In genomic region chr2:91749811-91750261, GRCm38 (mm10) we compare ENCODE assay signal across 12 mouse cellular contexts. TPM values are rescaled to one million over a fixed set of nuclear protein-coding genes. Genes with fewer than 3 reads are reported as not detected.
A peak's percentile ranks its signal among the peaks of the same experiment; 100 is the strongest.
DNase-seq lines count a peak whose midpoint lies in the region; ATAC-seq and TF ChIP-seq lines count a peak whose summit lies in the region.
"Had no signal": no experiment of that assay in that cellular context is flagged by ENCODE, and none has a peak within 500 bp of the region (broad histone marks: within the 10 kb centered on the region; RNA-seq: fewer than 3 reads in every experiment).

No protein-coding gene starts in this region.

- H3K4me3 ChIP-seq in heart, embryonic 10.5 days: no peak overlapping the region
- no peak overlapping the region for H3K4me3 ChIP-seq in gastrocnemius, adult 2 months
- no peak overlapping the region for H3K4me3 ChIP-seq in intestine, embryonic 15.5 days (replicated peaks)
- no peak overlapping the region for H3K4me3 ChIP-seq in embryonic facial prominence, embryonic 10.5 days
- H3K4me3 ChIP-seq: embryonic facial prominence, embryonic 12.5 days had no signal

- no peak for ATAC-seq in intestine, embryonic 15.5 days

- H3K4me2 ChIP-seq in intestine, embryonic 15.5 days (replicated peaks): no peak overlapping the region
- H3K4me2 ChIP-seq: embryonic facial prominence, embryonic 12.5 days had no signal

- H3K36me3 ChIP-seq in heart, embryonic 10.5 days: no peaks in the 10 kb centered on the region
- no peaks in the 10 kb centered on the region for H3K36me3 ChIP-seq in intestine, embryonic 15.5 days
- no peaks in the 10 kb centered on the region for H3K36me3 ChIP-seq in embryonic facial prominence, embryonic 10.5 days (replicated peaks)
- H3K36me3 ChIP-seq: embryonic facial prominence, embryonic 12.5 days had no signal

- WGBS in heart, embryonic 10.5 days: 55% methylated on average over 2 of the region's 2 CpGs
- WGBS in intestine, embryonic 15.5 days: 68% methylated on average over 2 of the region's 2 CpGs
- 71% methylated on average over 2 of the region's 2 CpGs for WGBS in embryonic facial prominence, embryonic 10.5 days

- no peak overlapping the region for H3K9ac ChIP-seq in intestine, embryonic 15.5 days
- H3K9ac ChIP-seq: embryonic facial prominence, embryonic 12.5 days had no signal

- no peaks in the 10 kb centered on the region for H3K9me3 ChIP-seq in heart, embryonic 10.5 days
- H3K9me3 ChIP-seq in intestine, embryonic 15.5 days: no peaks in the 10 kb centered on the region
- H3K9me3 ChIP-seq in embryonic facial prominence, embryonic 10.5 days: no peaks in the 10 kb centered on the region
- H3K9me3 ChIP-seq: embryonic facial prominence, embryonic 12.5 days had no signal

- no peaks in the 10 kb centered on the region for H3K27me3 ChIP-seq in heart, embryonic 10.5 days (ENCODE audit: insufficient read depth, poor library complexity, severe bottlenecking)
- H3K27me3 ChIP-seq in intestine, embryonic 15.5 days (replicated peaks): no peaks in the 10 kb centered on the region
- H3K27me3 ChIP-seq in embryonic facial prominence, embryonic 10.5 days (replicated peaks; ENCODE audit: low read depth, poor library complexity, severe bottlenecking): no peaks in the 10 kb centered on the region
- H3K27me3 ChIP-seq: CH12.LX; embryonic facial prominence, embryonic 12.5 days had no signal

- H3K27ac ChIP-seq in heart, embryonic 10.5 days: no peak overlapping the region
- peak overlapping the region; percentile 76 for H3K27ac ChIP-seq in gastrocnemius, adult 2 months
- H3K27ac ChIP-seq in intestine, embryonic 15.5 days: no peak overlapping the region
- H3K27ac ChIP-seq in embryonic facial prominence, embryonic 10.5 days (replicated peaks): no peak overlapping the region
- H3K27ac ChIP-seq: embryonic facial prominence, embryonic 12.5 days; macrophage had no signal

- H3K4me1 ChIP-seq in heart, embryonic 10.5 days: peaks cover 8% of the 10 kb centered on the region; the same call in 1 of the 2 replicates
- no peaks in the 10 kb centered on the region for H3K4me1 ChIP-seq in intestine, embryonic 15.5 days (replicated peaks)
- H3K4me1 ChIP-seq in embryonic facial prominence, embryonic 10.5 days: no peaks in the 10 kb centered on the region
- H3K4me1 ChIP-seq: embryonic facial prominence, embryonic 12.5 days had no signal

- no peak for TF ChIP-seq CTCF in gastrocnemius, adult 2 months (IDR thresholded peaks at IDR 0.05)

- intact Hi-C loops in gastrocnemius, adult 2 months (cut with DNase I): no loop called here

- peak; percentile 81 to 84 for DNase-seq in heart, adult 18-20 months
- no peak for DNase-seq in heart, embryonic 10.5 days (ENCODE audit: low spot score)
- DNase-seq in adrenal gland, postnatal 25 days: peak; percentile 32
- DNase-seq in gastrocnemius, adult 2 months: peak; percentile 86
- DNase-seq in heart, postnatal 4 days: peak; percentile 21
- DNase-seq in embryonic facial prominence, embryonic 10.5 days (ENCODE audit: low spot score): no peak
- no peak for DNase-seq in thymus, postnatal 36 days
- DNase-seq: layer of hippocampus, postnatal 36 days had no signal

RNA-seq across cellular contexts. Expression of gene Ambra1, which starts 19.9 kb away (rescaled TPM):
- 10 to 100 TPM; 14.5 to 16.6 TPM for total RNA-seq in heart, adult 18-20 months (2021)
- polyA plus RNA-seq in heart, embryonic 10.5 days (2016; fragmentation: Nextera tagmentation; extraction: Ambion mirVana): 16.1 and 17.4 TPM in 2 replicates
- 37.2 and 41.0 TPM in 2 replicates for total RNA-seq in adrenal gland, postnatal 25 days (2021)
- total RNA-seq in gastrocnemius, adult 2 months (2021): 10 to 100 TPM; 16.7 to 18.1 TPM
- total RNA-seq in heart, postnatal 4 days (2021): 10 to 100 TPM; 21.3 to 22.1 TPM
- polyA plus RNA-seq in intestine, embryonic 15.5 days (2015; fragmentation: Nextera tagmentation; extraction: Ambion mirVana): 12.5 and 13.7 TPM in 2 replicates
- polyA plus RNA-seq in embryonic facial prominence, embryonic 10.5 days (2016; fragmentation: Nextera tagmentation; extraction: Ambion mirVana): 25.0 and 25.6 TPM in 2 replicates

RNA-seq across cellular contexts. Expression of gene Harbi1, which starts 39.2 kb away (rescaled TPM):
- total RNA-seq in heart, adult 18-20 months (2021): 1 to 10 TPM; 8.0 to 8.4 TPM
- polyA plus RNA-seq in heart, embryonic 10.5 days (2016; fragmentation: Nextera tagmentation; extraction: Ambion mirVana): 12.9 and 17.4 TPM in 2 replicates
- total RNA-seq in adrenal gland, postnatal 25 days (2021): 12.5 and 13.9 TPM in 2 replicates
- 1 to 10 TPM; 4.9 to 5.6 TPM for total RNA-seq in gastrocnemius, adult 2 months (2021)
- 1 to 10 TPM; 4.3 to 4.5 TPM for total RNA-seq in heart, postnatal 4 days (2021)
- polyA plus RNA-seq in intestine, embryonic 15.5 days (2015; fragmentation: Nextera tagmentation; extraction: Ambion mirVana): 17.0 and 17.8 TPM in 2 replicates
- 24.8 and 26.9 TPM in 2 replicates for polyA plus RNA-seq in embryonic facial prominence, embryonic 10.5 days (2016; fragmentation: Nextera tagmentation; extraction: Ambion mirVana)

RNA-seq across cellular contexts. Expression of gene Atg13, which starts 39.5 kb away (rescaled TPM):
- 10 to 100 TPM; 49.7 to 53.9 TPM for total RNA-seq in heart, adult 18-20 months (2021)
- 20.5 and 22.3 TPM in 2 replicates for polyA plus RNA-seq in heart, embryonic 10.5 days (2016; fragmentation: Nextera tagmentation; extraction: Ambion mirVana)
- total RNA-seq in adrenal gland, postnatal 25 days (2021): 67.5 and 84.1 TPM in 2 replicates
- total RNA-seq in gastrocnemius, adult 2 months (2021): 10 to 100 TPM; 32.2 to 36.2 TPM
- total RNA-seq in heart, postnatal 4 days (2021): 10 to 100 TPM; 28.4 to 31.1 TPM
- 20.4 and 20.7 TPM in 2 replicates for polyA plus RNA-seq in intestine, embryonic 15.5 days (2015; fragmentation: Nextera tagmentation; extraction: Ambion mirVana)
- polyA plus RNA-seq in embryonic facial prominence, embryonic 10.5 days (2016; fragmentation: Nextera tagmentation; extraction: Ambion mirVana): 27.1 and 28.9 TPM in 2 replicates

Comparison
In these comparisons a context has a peak if more than half of its experiments do, and no peak if none do; other contexts are left out.
1. DNase-seq: peak in heart, adult 18-20 months (2 of 2), adrenal gland, postnatal 25 days (single experiment), gastrocnemius, adult 2 months (single experiment) and heart, postnatal 4 days (single experiment); none in heart, embryonic 10.5 days (single experiment), embryonic facial prominence, embryonic 10.5 days (single experiment) and thymus, postnatal 36 days (0 of 2).